9 mouse cellular contexts compared by ENCODE assay signal in the genomic region with DNA sequence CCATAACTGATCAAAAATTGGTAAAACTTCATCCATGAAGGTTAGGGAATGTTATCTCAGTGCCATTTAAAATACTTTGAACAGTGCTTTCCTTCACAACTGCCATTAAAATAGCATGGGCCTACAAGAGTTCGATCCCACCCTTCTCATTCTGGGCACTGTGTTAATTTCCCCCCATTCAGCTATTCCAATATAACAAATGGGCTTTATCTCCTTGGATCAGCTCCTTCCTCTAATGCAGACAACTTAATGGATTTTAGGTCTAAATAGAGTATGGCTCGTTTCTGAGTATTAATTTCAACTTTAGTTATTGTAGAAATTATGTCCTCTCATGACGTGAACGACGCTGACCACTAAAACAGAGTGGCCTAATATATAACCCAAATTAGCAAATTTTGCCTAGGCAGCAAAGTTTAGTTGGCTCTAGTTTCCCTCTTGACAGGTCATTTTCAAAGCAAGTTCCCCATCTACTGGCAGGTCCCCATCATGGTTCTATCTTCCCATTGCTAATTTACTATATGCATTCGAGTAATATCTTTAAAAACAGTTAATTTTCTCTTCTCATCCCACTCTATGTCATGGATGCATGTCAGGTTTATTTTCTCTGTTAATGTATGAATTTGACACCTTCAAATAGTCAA.
A peak's percentile ranks its signal among the peaks of the same experiment; 100 is the strongest.
DNase-seq lines count a peak whose midpoint lies in the region; ATAC-seq and TF ChIP-seq lines count a peak whose summit lies in the region.
"Had no signal": no experiment of that assay in that cellular context is flagged by ENCODE, and none has a peak within 500 bp of the region (broad histone marks: within the 10 kb centered on the region; RNA-seq: fewer than 3 reads in every experiment).

No protein-coding gene starts in this region.

- H3K4me1 ChIP-seq in kidney, embryonic 15.5 days = no peaks in the 10 kb centered on the region
- no peaks in the 10 kb centered on the region for H3K4me1 ChIP-seq in CH12.LX (ENCODE audit: control insufficient read depth in 1 of 2, insufficient read depth in 2 of 2)
- peaks cover 5% of the 10 kb centered on the region for H3K4me1 ChIP-seq in forebrain, embryonic 16.5 days (replicated peaks; ENCODE audit: control insufficient read depth, insufficient read depth, low read length)
- H3K4me1 ChIP-seq in heart, embryonic 10.5 days = no peaks in the 10 kb centered on the region
- H3K4me1 ChIP-seq: liver, embryonic 13.5 days had no signal

- no peak for TF ChIP-seq POLR2A in CH12.LX (IDR thresholded peaks at IDR 0.05; ENCODE audit: low read depth, low read length)

- H3K79me2 ChIP-seq in CH12.LX (replicated peaks; ENCODE audit: control insufficient read depth, extremely low read depth, insufficient read depth, poor library complexity, severe bottlenecking) = no peaks in the 10 kb centered on the region

- 55% methylated on average over 6 of the region's 6 CpGs for WGBS in kidney, embryonic 15.5 days
- 63% methylated on average over 6 of the region's 6 CpGs for WGBS in forebrain, embryonic 16.5 days
- 82% methylated on average over 6 of the region's 6 CpGs for WGBS in heart, embryonic 10.5 days

- no peak for ATAC-seq in kidney, embryonic 15.5 days (replicated peaks; ENCODE audit: low FRiP score)
- no peak for ATAC-seq in Patski
- ATAC-seq in forebrain, embryonic 16.5 days = 0 out of 2 replicates have a peak, but pooled peaks have one; percentile 49

- no peak overlapping the region for H3K27ac ChIP-seq in kidney, embryonic 15.5 days
- H3K27ac ChIP-seq in CH12.LX (ENCODE audit: insufficient read depth, low read depth) = no peak overlapping the region
- H3K27ac ChIP-seq in forebrain, embryonic 16.5 days (ENCODE audit: low read length) = no peak overlapping the region
- no peak overlapping the region for H3K27ac ChIP-seq in heart, embryonic 10.5 days
- H3K27ac ChIP-seq: liver, embryonic 13.5 days had no signal

- CTCF ChIA-PET in Patski (lab: Charles Lee) = no interaction called here

- TF ChIP-seq CTCF in CH12.LX (conservative IDR thresholded peaks at IDR 0.05 in 1 of 2, IDR thresholded peaks at IDR 0.05 in 1 of 2; ENCODE audit: low read depth in 2 of 2, low read length in 2 of 2) = peak in 1 of 2 experiments; percentile 62; a peak in 2 of 4 replicates
- TF ChIP-seq CTCF in Patski (IDR thresholded peaks at IDR 0.05) = peak; percentile 32

- no peaks in the 10 kb centered on the region for H3K36me3 ChIP-seq in kidney, embryonic 15.5 days
- H3K36me3 ChIP-seq in CH12.LX (replicated peaks in 1 of 2; ENCODE audit: control insufficient read depth in 1 of 2, insufficient read depth in 1 of 2, low read length in 1 of 2) = no peaks in the 10 kb centered on the region
- no peaks in the 10 kb centered on the region for H3K36me3 ChIP-seq in forebrain, embryonic 16.5 days (ENCODE audit: control insufficient read depth, insufficient read depth)
- no peaks in the 10 kb centered on the region for H3K36me3 ChIP-seq in heart, embryonic 10.5 days
- H3K36me3 ChIP-seq: liver, embryonic 13.5 days had no signal

- no peak overlapping the region for H3K4me3 ChIP-seq in kidney, embryonic 15.5 days (replicated peaks)
- no peak overlapping the region for H3K4me3 ChIP-seq in CH12.LX (replicated peaks in 1 of 3; ENCODE audit: low read depth in 2 of 3, low read length in 2 of 3, poor library complexity in 1 of 3)
- H3K4me3 ChIP-seq in forebrain, embryonic 16.5 days (replicated peaks; ENCODE audit: low read length) = no peak overlapping the region
- H3K4me3 ChIP-seq in heart, embryonic 10.5 days = no peak overlapping the region
- H3K4me3 ChIP-seq: liver, embryonic 13.5 days had no signal

- H3K9ac ChIP-seq in kidney, embryonic 15.5 days = no peak overlapping the region
- no peak overlapping the region for H3K9ac ChIP-seq in CH12.LX (ENCODE audit: insufficient read depth, low read depth)
- H3K9ac ChIP-seq in forebrain, embryonic 16.5 days (replicated peaks; ENCODE audit: low read depth, low read length) = no peak overlapping the region
- H3K9ac ChIP-seq: liver, embryonic 13.5 days had no signal

- H3K27me3 ChIP-seq in kidney, embryonic 15.5 days = no peaks in the 10 kb centered on the region
- H3K27me3 ChIP-seq in CH12.LX (replicated peaks) = no peaks in the 10 kb centered on the region
- peaks cover 5% of the 10 kb centered on the region for H3K27me3 ChIP-seq in Patski
- no peaks in the 10 kb centered on the region for H3K27me3 ChIP-seq in forebrain, embryonic 16.5 days (replicated peaks; ENCODE audit: control insufficient read depth, insufficient read depth, low read length)
- H3K27me3 ChIP-seq in heart, embryonic 10.5 days (ENCODE audit: insufficient read depth, poor library complexity, severe bottlenecking) = no peaks in the 10 kb centered on the region
- H3K27me3 ChIP-seq: liver, embryonic 13.5 days had no signal

- no peak overlapping the region for H3K4me2 ChIP-seq in kidney, embryonic 15.5 days
- H3K4me2 ChIP-seq in CH12.LX (ENCODE audit: insufficient read depth, low read depth, poor library complexity, severe bottlenecking) = no peak overlapping the region
- H3K4me2 ChIP-seq in forebrain, embryonic 16.5 days (ENCODE audit: low read length) = no peak overlapping the region
- H3K4me2 ChIP-seq: liver, embryonic 13.5 days had no signal

- H3K9me3 ChIP-seq in kidney, embryonic 15.5 days (replicated peaks) = no peaks in the 10 kb centered on the region
- no peaks in the 10 kb centered on the region for H3K9me3 ChIP-seq in CH12.LX (replicated peaks; ENCODE audit: low read length)
- no peaks in the 10 kb centered on the region for H3K9me3 ChIP-seq in forebrain, embryonic 16.5 days (ENCODE audit: control insufficient read depth, low read length)
- H3K9me3 ChIP-seq in heart, embryonic 10.5 days = no peaks in the 10 kb centered on the region
- H3K9me3 ChIP-seq: liver, embryonic 13.5 days had no signal

- dilution Hi-C loops in CH12.LX (cut with MboI; ENCODE audit: extremely low pct_ligation_motif_present, extremely low pct_unique_long_range_greater_than_20kb, low sequenced_read_pairs) = no loop called here

- no peak for TF ChIP-seq EP300 in CH12.LX (IDR thresholded peaks at IDR 0.05; ENCODE audit: low read length)

- peak; percentile 45 for DNase-seq in kidney, adult 9 months
- DNase-seq in CH12.LX (ENCODE audit: extremely low read depth) (peak; percentile 15), Patski (ENCODE audit: low read depth, low spot score) (no peak)
- no peak for DNase-seq in natural killer cell, adult 2 months (ENCODE audit: low spot score in 2 of 2)
- no peak for DNase-seq in urinary bladder, postnatal 36 days (ENCODE audit: low spot score in 2 of 2)
- DNase-seq in heart, embryonic 10.5 days (ENCODE audit: low spot score) = no peak
- DNase-seq: liver, embryonic 13.5 days had no signal

- POLR2A ChIA-PET in Patski (lab: Charles Lee) = no interaction called here

- peak; percentile 71 for TF ChIP-seq RAD21 in CH12.LX (IDR thresholded peaks at IDR 0.05; ENCODE audit: low read depth, low read length)

- in situ Hi-C loops in CH12.LX (cut with MboI; ENCODE audit: low pct_ligation_motif_present, low pct_unique_long_range_greater_than_20kb, low sequenced_read_pairs) = loop anchor here (25.0 kb wide), 2 partner anchors 1156 to 1356 kb away; no protein-coding TSS in a partner anchor
- in situ Hi-C loops in Patski (cut with MboI; ENCODE audit: low pct_unique_long_range_greater_than_20kb) = loop anchor here (5.0 to 10.0 kb wide), 2 partner anchors 1149 to 1366 kb away; no protein-coding TSS in a partner anchor

TF ChIP-seq in CH12.LX, 34 proteins besides CTCF, POLR2A, EP300 and RAD21:
- peak; percentile 86; the same call in 1 of the 2 replicates for TF ChIP-seq MAFK (IDR thresholded peaks at IDR 0.05; ENCODE audit: insufficient replicate concordance, low read length)
- no peak for TF ChIP-seq USF2 (conservative IDR thresholded peaks at IDR 0.05; ENCODE audit: low read depth, low read length)
- TF ChIP-seq SMC3 (IDR thresholded peaks at IDR 0.05; ENCODE audit: low read depth, low read length) = peak; percentile 40

Comparison
In these comparisons a context has a peak if more than half of its experiments do, and no peak if none do; other contexts are left out.
1. DNase-seq: peak in kidney, adult 9 months (single experiment) and CH12.LX (single experiment); none in Patski (single experiment), natural killer cell, adult 2 months (0 of 2), urinary bladder, postnatal 36 days (0 of 2) and heart, embryonic 10.5 days (single experiment).